Mouse (Mus musculus): Measurements from ENCODE around the gene Ptprj. TPM values are rescaled to one million over a fixed set of nuclear protein-coding genes. Genes with fewer than 3 reads are reported as not detected.

Gene Ptprj
- polyA plus RNA-seq, 1 experiment from 2014 or later, result 1.7 TPM

- Histone ChIP-seq H3K27me3 (ENCODE audit: control insufficient read depth, insufficient read depth, low read length) (no peaks in the 10 kb centered on the region), H3K4me2 (no peak overlapping the region), H3K9ac (ENCODE audit: low read depth, low read length) (no peak overlapping the region), H3K36me3 (ENCODE audit: control insufficient read depth, insufficient read depth, low read length) (no peaks in the 10 kb centered on the region), H3K4me3 (ENCODE audit: low read depth, low read length) (no peak overlapping the region), H3K4me1 (ENCODE audit: control insufficient read depth, insufficient read depth, low read length) (peaks cover 14% of the 10 kb centered on the region), H3K27ac (ENCODE audit: low read depth, low read length) (no peak overlapping the region), H3K9me3 (replicated peaks; ENCODE audit: control insufficient read depth, low read length) (no peaks in the 10 kb centered on the region)
- 74% methylated on average over 13 of the region's 13 CpGs for WGBS (ENCODE audit: insufficient replicate concordance)
- ATAC-seq (replicated peaks; ENCODE audit: insufficient number of reproducible peaks, low FRiP score, low TSS enrichment), result no peak
Observed at GRCm38 (mm10) chr2:90480747-90481308, 99.6 kb downstream of the Ptprj start.

GRCm38 (mm10) chr2:90478531-90478930 is 101.9 kb downstream of the Ptprj start:
- H3K4me3 ChIP-seq (ENCODE audit: low read depth, low read length), result no peak overlapping the region
- no peaks in the 10 kb centered on the region for H3K9me3 ChIP-seq (replicated peaks; ENCODE audit: control insufficient read depth, low read length)
- no peak overlapping the region for H3K27ac ChIP-seq (ENCODE audit: low read depth, low read length)
- no peaks in the 10 kb centered on the region for H3K27me3 ChIP-seq (ENCODE audit: control insufficient read depth, insufficient read depth, low read length)
- no peaks in the 10 kb centered on the region for H3K36me3 ChIP-seq (ENCODE audit: control insufficient read depth, insufficient read depth, low read length)
- 83% methylated on average over 7 of the region's 7 CpGs for WGBS (ENCODE audit: insufficient replicate concordance)
- H3K9ac ChIP-seq (ENCODE audit: low read depth, low read length), result no peak overlapping the region
- ATAC-seq (replicated peaks; ENCODE audit: insufficient number of reproducible peaks, low FRiP score, low TSS enrichment), result no peak
- no peak overlapping the region for H3K4me2 ChIP-seq
- peaks cover 14% of the 10 kb centered on the region for H3K4me1 ChIP-seq (ENCODE audit: control insufficient read depth, insufficient read depth, low read length)

- no peaks in the 10 kb centered on the region for H3K36me3 ChIP-seq (ENCODE audit: control insufficient read depth, insufficient read depth, low read length)
- no peak overlapping the region for H3K4me3 ChIP-seq (ENCODE audit: low read depth, low read length)
- no peak overlapping the region for H3K9ac ChIP-seq (ENCODE audit: low read depth, low read length)
- H3K4me1 ChIP-seq (ENCODE audit: control insufficient read depth, insufficient read depth, low read length), result peaks cover 14% of the 10 kb centered on the region
- WGBS (ENCODE audit: insufficient replicate concordance), result 18% methylated on average over 8 of the region's 8 CpGs
- H3K27ac ChIP-seq (ENCODE audit: low read depth, low read length), result no peak overlapping the region
- ATAC-seq (replicated peaks; ENCODE audit: insufficient number of reproducible peaks, low FRiP score, low TSS enrichment), result no peak
- H3K4me2 ChIP-seq, result no peak overlapping the region
- no peaks in the 10 kb centered on the region for H3K9me3 ChIP-seq (replicated peaks; ENCODE audit: control insufficient read depth, low read length)
- no peaks in the 10 kb centered on the region for H3K27me3 ChIP-seq (ENCODE audit: control insufficient read depth, insufficient read depth, low read length)
Observed at GRCm38 (mm10) chr2:90477617-90478016, 102.8 kb downstream of the Ptprj start.

- H3K27ac ChIP-seq (ENCODE audit: low read depth, low read length), result no peak overlapping the region
- no peak overlapping the region for H3K4me2 ChIP-seq
- no peak for ATAC-seq (replicated peaks; ENCODE audit: insufficient number of reproducible peaks, low FRiP score, low TSS enrichment)
- peaks cover 14% of the 10 kb centered on the region for H3K4me1 ChIP-seq (ENCODE audit: control insufficient read depth, insufficient read depth, low read length)
- no peak overlapping the region for H3K9ac ChIP-seq (ENCODE audit: low read depth, low read length)
- H3K4me3 ChIP-seq (ENCODE audit: low read depth, low read length), result no peak overlapping the region
- no peaks in the 10 kb centered on the region for H3K27me3 ChIP-seq (ENCODE audit: control insufficient read depth, insufficient read depth, low read length)
- WGBS (ENCODE audit: insufficient replicate concordance), result 61% methylated on average over 4 of the region's 5 CpGs
- H3K9me3 ChIP-seq (replicated peaks; ENCODE audit: control insufficient read depth, low read length), result no peaks in the 10 kb centered on the region
- H3K36me3 ChIP-seq (ENCODE audit: control insufficient read depth, insufficient read depth, low read length), result no peaks in the 10 kb centered on the region
Observed at GRCm38 (mm10) chr2:90476792-90477191, 103.7 kb downstream of the Ptprj start.

GRCm38 (mm10) chr2:90476319-90476718 is 104.1 kb downstream of the Ptprj start:
- H3K27me3 ChIP-seq (ENCODE audit: control insufficient read depth, insufficient read depth, low read length), result no peaks in the 10 kb centered on the region
- WGBS (ENCODE audit: insufficient replicate concordance), result 81% methylated on average over 11 of the region's 11 CpGs
- no peak overlapping the region for H3K9ac ChIP-seq (ENCODE audit: low read depth, low read length)

GRCm38 (mm10) chr2:90474593-90475405 is 105.6 kb downstream of the Ptprj start:
- Histone ChIP-seq H3K36me3 (ENCODE audit: control insufficient read depth, insufficient read depth, low read length) (no peaks in the 10 kb centered on the region), H3K4me2 (peak overlapping the region; percentile 70), H3K4me3 (ENCODE audit: low read depth, low read length) (peak overlapping the region; percentile 32), H3K4me1 (ENCODE audit: control insufficient read depth, insufficient read depth, low read length) (peaks cover 14% of the 10 kb centered on the region), H3K9ac (ENCODE audit: low read depth, low read length) (peak overlapping the region; percentile 68), H3K27me3 (ENCODE audit: control insufficient read depth, insufficient read depth, low read length) (no peaks in the 10 kb centered on the region), H3K9me3 (replicated peaks; ENCODE audit: control insufficient read depth, low read length) (no peaks in the 10 kb centered on the region), H3K27ac (ENCODE audit: low read depth, low read length) (no peak overlapping the region)
- 2% methylated on average over 11 of the region's 11 CpGs for WGBS (ENCODE audit: insufficient replicate concordance)
- peak; percentile 23; the same call in 1 of the 2 replicates for ATAC-seq (replicated peaks; ENCODE audit: insufficient number of reproducible peaks, low FRiP score, low TSS enrichment)

More at GRCm38 (mm10) chr2:90476319-90476718, 104.1 kb downstream of the Ptprj start:
- Histone ChIP-seq H3K4me1 (ENCODE audit: control insufficient read depth, insufficient read depth, low read length) (peaks cover 14% of the 10 kb centered on the region), H3K27ac (ENCODE audit: low read depth, low read length) (no peak overlapping the region), H3K9me3 (replicated peaks; ENCODE audit: control insufficient read depth, low read length) (no peaks in the 10 kb centered on the region), H3K4me2 (no peak overlapping the region), H3K36me3 (ENCODE audit: control insufficient read depth, insufficient read depth, low read length) (no peaks in the 10 kb centered on the region), H3K4me3 (ENCODE audit: low read depth, low read length) (no peak overlapping the region)
- ATAC-seq (replicated peaks; ENCODE audit: insufficient number of reproducible peaks, low FRiP score, low TSS enrichment), result no peak

- ATAC-seq (replicated peaks; ENCODE audit: insufficient number of reproducible peaks, low FRiP score, low TSS enrichment), result no peak
Observed at GRCm38 (mm10) chr2:90472701-90473100, 107.7 kb downstream of the Ptprj start.

GRCm38 (mm10) chr2:90470122-90470521 is 110.3 kb downstream of the Ptprj start:
- Histone ChIP-seq H3K4me1 (ENCODE audit: control insufficient read depth, insufficient read depth, low read length) (0 out of 2 replicates have a peak, but pooled peaks cover 2% of the 10 kb centered on the region), H3K9ac (ENCODE audit: low read depth, low read length) (no peak overlapping the region)
- ATAC-seq (replicated peaks; ENCODE audit: insufficient number of reproducible peaks, low FRiP score, low TSS enrichment), result 0 out of 2 replicates have a peak, but pooled peaks have one; percentile 56

More at GRCm38 (mm10) chr2:90472701-90473100, 107.7 kb downstream of the Ptprj start:
- Histone ChIP-seq H3K4me2 (no peak overlapping the region), H3K4me1 (ENCODE audit: control insufficient read depth, insufficient read depth, low read length) (peaks cover 9% of the 10 kb centered on the region), H3K36me3 (ENCODE audit: control insufficient read depth, insufficient read depth, low read length) (no peaks in the 10 kb centered on the region), H3K9me3 (replicated peaks; ENCODE audit: control insufficient read depth, low read length) (no peaks in the 10 kb centered on the region), H3K4me3 (ENCODE audit: low read depth, low read length) (no peak overlapping the region), H3K27me3 (ENCODE audit: control insufficient read depth, insufficient read depth, low read length) (no peaks in the 10 kb centered on the region), H3K27ac (ENCODE audit: low read depth, low read length) (no peak overlapping the region), H3K9ac (ENCODE audit: low read depth, low read length) (no peak overlapping the region)
- WGBS (ENCODE audit: insufficient replicate concordance), result 72% methylated on average over 4 of the region's 4 CpGs

More at GRCm38 (mm10) chr2:90470122-90470521, 110.3 kb downstream of the Ptprj start:
- WGBS (ENCODE audit: insufficient replicate concordance), result 26% methylated on average over 6 of the region's 6 CpGs
- H3K27me3 ChIP-seq (ENCODE audit: control insufficient read depth, insufficient read depth, low read length), result no peaks in the 10 kb centered on the region
- H3K36me3 ChIP-seq (ENCODE audit: control insufficient read depth, insufficient read depth, low read length), result no peaks in the 10 kb centered on the region
- H3K4me3 ChIP-seq (ENCODE audit: low read depth, low read length), result no peak overlapping the region
- no peaks in the 10 kb centered on the region for H3K9me3 ChIP-seq (replicated peaks; ENCODE audit: control insufficient read depth, low read length)
- no peak overlapping the region for H3K4me2 ChIP-seq
- H3K27ac ChIP-seq (ENCODE audit: low read depth, low read length), result no peak overlapping the region
